Mouse (Mus musculus): ENCODE data around the gene Ptgr2. TPM values are rescaled to one million over a fixed set of nuclear protein-coding genes. Genes with fewer than 3 reads are reported as not detected.

Gene Ptgr2
- polyA plus RNA-seq, 1 experiment = 13.3 TPM

GRCm38 (mm10) chr12:84273366-84273765, 11.7 kb upstream of the Ptgr2 start:
- H3K4me3 ChIP-seq (ENCODE audit: insufficient read depth, poor library complexity, severe bottlenecking) = no peak overlapping the region
- no peaks in the 10 kb centered on the region for H3K79me2 ChIP-seq (ENCODE audit: control insufficient read depth, insufficient read depth)
- H3K27me3 ChIP-seq (ENCODE audit: control insufficient read depth, insufficient read depth, insufficient read length) = no peaks in the 10 kb centered on the region
- H3K36me3 ChIP-seq (ENCODE audit: control insufficient read depth, insufficient read depth) = no peaks in the 10 kb centered on the region
- no peak for TF ChIP-seq FOSL1 (IDR thresholded peaks at IDR 0.05; ENCODE audit: insufficient read depth, low read length, poor library complexity, severe bottlenecking)
- no peak for TF ChIP-seq CEBPB (IDR thresholded peaks at IDR 0.05; ENCODE audit: low read depth)
- TF ChIP-seq USF1 (IDR thresholded peaks at IDR 0.05; ENCODE audit: low read depth) = no peak
- no peak for TF ChIP-seq MYOG (IDR thresholded peaks at IDR 0.05; ENCODE audit: control insufficient read depth, extremely low read depth, insufficient read length)
- no peak for TF ChIP-seq MYOD1 (IDR thresholded peaks at IDR 0.05; ENCODE audit: control insufficient read depth, insufficient read length, low read depth)
- H3K79me3 ChIP-seq (ENCODE audit: low read depth) = no peaks in the 10 kb centered on the region
- H3ac ChIP-seq (ENCODE audit: control insufficient read depth, insufficient read length, low read depth) = no peak overlapping the region

- TF ChIP-seq CEBPB (IDR thresholded peaks at IDR 0.05; ENCODE audit: low read depth) = peak; percentile 51
- TF ChIP-seq MYOG (IDR thresholded peaks at IDR 0.05; ENCODE audit: control insufficient read depth, extremely low read depth, insufficient read length) = no peak
- no peak for TF ChIP-seq CTCF (IDR thresholded peaks at IDR 0.05; ENCODE audit: control insufficient read depth, insufficient read depth, insufficient read length)
Measured at GRCm38 (mm10) chr12:84275288-84275687, 9.7 kb upstream of the Ptgr2 start.

DNA sequence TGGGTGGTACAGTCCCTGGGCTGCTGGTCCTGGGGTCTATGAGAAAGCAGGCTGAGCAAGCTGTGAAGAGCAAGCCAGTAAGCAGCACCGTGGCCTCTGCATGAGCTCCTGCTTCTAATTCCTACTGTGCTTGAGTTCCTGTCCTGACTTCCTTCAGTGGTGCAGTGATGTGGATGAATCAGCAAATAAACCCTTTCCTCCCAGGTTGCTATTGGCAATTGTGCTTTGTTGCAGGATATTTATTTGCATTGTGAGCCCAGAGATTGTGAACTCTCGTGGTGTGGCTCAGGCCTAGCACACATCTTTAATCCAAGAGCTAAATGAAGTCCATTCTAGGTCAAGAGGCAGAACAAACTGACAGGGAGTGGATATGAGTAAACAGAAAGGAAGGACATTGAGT, 8.7 kb upstream of the Ptgr2 start:
- Histone ChIP-seq H3K79me3 (ENCODE audit: low read depth) (no peaks in the 10 kb centered on the region), H3K27me3 (ENCODE audit: control insufficient read depth, insufficient read depth, insufficient read length) (no peaks in the 10 kb centered on the region), H3K4me3 (ENCODE audit: insufficient read depth, poor library complexity, severe bottlenecking) (no peak overlapping the region), H3K79me2 (ENCODE audit: control insufficient read depth, insufficient read depth) (no peaks in the 10 kb centered on the region), H3K36me3 (ENCODE audit: control insufficient read depth, insufficient read depth) (no peaks in the 10 kb centered on the region), H3ac (ENCODE audit: control insufficient read depth, insufficient read length, low read depth) (no peak overlapping the region)
- no peak for TF ChIP-seq MYOG (IDR thresholded peaks at IDR 0.05; ENCODE audit: control insufficient read depth, extremely low read depth, insufficient read length)
- TF ChIP-seq CTCF (IDR thresholded peaks at IDR 0.05; ENCODE audit: control insufficient read depth, insufficient read depth, insufficient read length) = no peak
- no peak for TF ChIP-seq MYOD1 (IDR thresholded peaks at IDR 0.05; ENCODE audit: control insufficient read depth, insufficient read length, low read depth)
- TF ChIP-seq FOSL1 (IDR thresholded peaks at IDR 0.05; ENCODE audit: insufficient read depth, low read length, poor library complexity, severe bottlenecking) = no peak
- TF ChIP-seq CEBPB (IDR thresholded peaks at IDR 0.05; ENCODE audit: low read depth) = no peak
- TF ChIP-seq MAX (IDR thresholded peaks at IDR 0.05) = no peak
- TF ChIP-seq USF1 (IDR thresholded peaks at IDR 0.05; ENCODE audit: low read depth) = no peak

More at GRCm38 (mm10) chr12:84275288-84275687, 9.7 kb upstream of the Ptgr2 start:
- Histone ChIP-seq H3K27me3 (ENCODE audit: control insufficient read depth, insufficient read depth, insufficient read length) (no peaks in the 10 kb centered on the region), H3K79me2 (ENCODE audit: control insufficient read depth, insufficient read depth) (no peaks in the 10 kb centered on the region), H3K36me3 (ENCODE audit: control insufficient read depth, insufficient read depth) (no peaks in the 10 kb centered on the region), H3ac (ENCODE audit: control insufficient read depth, insufficient read length, low read depth) (no peak overlapping the region), H3K79me3 (ENCODE audit: low read depth) (no peaks in the 10 kb centered on the region), H3K4me3 (ENCODE audit: insufficient read depth, poor library complexity, severe bottlenecking) (no peak overlapping the region)

- Histone ChIP-seq H3K79me3 (ENCODE audit: low read depth) (no peaks in the 10 kb centered on the region), H3K79me2 (ENCODE audit: control insufficient read depth, insufficient read depth) (no peaks in the 10 kb centered on the region), H3K27me3 (ENCODE audit: control insufficient read depth, insufficient read depth, insufficient read length) (no peaks in the 10 kb centered on the region), H3K4me3 (ENCODE audit: insufficient read depth, poor library complexity, severe bottlenecking) (no peak overlapping the region), H3ac (ENCODE audit: control insufficient read depth, insufficient read length, low read depth) (no peak overlapping the region), H3K36me3 (ENCODE audit: control insufficient read depth, insufficient read depth) (no peaks in the 10 kb centered on the region)
- TF ChIP-seq CEBPB (IDR thresholded peaks at IDR 0.05; ENCODE audit: low read depth) (no peak), MYOD1 (IDR thresholded peaks at IDR 0.05; ENCODE audit: control insufficient read depth, insufficient read length, low read depth) (no peak), MAX (IDR thresholded peaks at IDR 0.05) (no peak), FOSL1 (IDR thresholded peaks at IDR 0.05; ENCODE audit: insufficient read depth, low read length, poor library complexity, severe bottlenecking) (no peak), CTCF (IDR thresholded peaks at IDR 0.05; ENCODE audit: control insufficient read depth, insufficient read depth, insufficient read length) (no peak), MYOG (IDR thresholded peaks at IDR 0.05; ENCODE audit: control insufficient read depth, extremely low read depth, insufficient read length) (no peak), USF1 (IDR thresholded peaks at IDR 0.05; ENCODE audit: low read depth) (no peak)
Measured at GRCm38 (mm10) chr12:84276799-84277198, 8.2 kb upstream of the Ptgr2 start.

GRCm38 (mm10) chr12:84277832-84278231, 7.2 kb upstream of the Ptgr2 start:
- Histone ChIP-seq H3K36me3 (ENCODE audit: control insufficient read depth, insufficient read depth) (no peaks in the 10 kb centered on the region), H3K4me3 (ENCODE audit: insufficient read depth, poor library complexity, severe bottlenecking) (no peak overlapping the region), H3ac (ENCODE audit: control insufficient read depth, insufficient read length, low read depth) (no peak overlapping the region), H3K79me2 (ENCODE audit: control insufficient read depth, insufficient read depth) (no peaks in the 10 kb centered on the region), H3K27me3 (ENCODE audit: control insufficient read depth, insufficient read depth, insufficient read length) (no peaks in the 10 kb centered on the region), H3K79me3 (ENCODE audit: low read depth) (no peaks in the 10 kb centered on the region)
- no peak for TF ChIP-seq USF1 (IDR thresholded peaks at IDR 0.05; ENCODE audit: low read depth)

DNA sequence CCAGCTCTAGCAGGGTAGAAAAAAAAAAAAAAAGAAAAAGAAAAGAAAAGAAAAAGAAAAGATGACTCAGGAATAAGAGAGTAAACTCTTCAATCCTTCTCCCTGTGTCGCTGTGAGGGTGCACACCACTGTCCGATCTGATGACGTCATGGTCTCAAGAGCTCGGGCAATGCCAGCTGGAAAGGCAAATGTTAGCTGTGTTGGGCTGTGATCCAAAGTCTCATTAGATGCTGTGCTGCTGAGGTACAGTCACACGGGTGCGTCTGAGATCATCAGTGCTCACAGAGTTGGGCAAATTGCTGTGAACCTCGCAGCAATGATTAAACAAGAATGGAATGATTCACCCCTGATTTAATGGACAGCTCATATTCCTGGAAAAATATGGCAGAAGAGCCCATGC, 6.1 kb upstream of the Ptgr2 start:
- Histone ChIP-seq H3K4me3 (ENCODE audit: insufficient read depth, poor library complexity, severe bottlenecking) (no peak overlapping the region), H3K79me3 (ENCODE audit: low read depth) (no peaks in the 10 kb centered on the region), H3K36me3 (ENCODE audit: control insufficient read depth, insufficient read depth) (no peaks in the 10 kb centered on the region), H3K27me3 (ENCODE audit: control insufficient read depth, insufficient read depth, insufficient read length) (no peaks in the 10 kb centered on the region), H3K79me2 (ENCODE audit: control insufficient read depth, insufficient read depth) (no peaks in the 10 kb centered on the region), H3ac (ENCODE audit: control insufficient read depth, insufficient read length, low read depth) (no peak overlapping the region)
- TF ChIP-seq MAX (IDR thresholded peaks at IDR 0.05) = no peak
- TF ChIP-seq MYOD1 (IDR thresholded peaks at IDR 0.05; ENCODE audit: control insufficient read depth, insufficient read length, low read depth) = peak; percentile 71

All from C2C12 (cell line).